Mouse (Mus musculus): ENCODE data around the gene Nt5c2. TPM values are rescaled to one million over a fixed set of nuclear protein-coding genes. Genes with fewer than 3 reads are reported as not detected.
"Not testable (repeated sequence)": the region's sequence is repeated elsewhere in the genome, so short reads cannot be mapped to it uniquely, and the experiment has no call there.

The Nt5c2 gene
- polyA plus RNA-seq, 1 experiment from 2014 or later: 70.4 TPM

DNA sequence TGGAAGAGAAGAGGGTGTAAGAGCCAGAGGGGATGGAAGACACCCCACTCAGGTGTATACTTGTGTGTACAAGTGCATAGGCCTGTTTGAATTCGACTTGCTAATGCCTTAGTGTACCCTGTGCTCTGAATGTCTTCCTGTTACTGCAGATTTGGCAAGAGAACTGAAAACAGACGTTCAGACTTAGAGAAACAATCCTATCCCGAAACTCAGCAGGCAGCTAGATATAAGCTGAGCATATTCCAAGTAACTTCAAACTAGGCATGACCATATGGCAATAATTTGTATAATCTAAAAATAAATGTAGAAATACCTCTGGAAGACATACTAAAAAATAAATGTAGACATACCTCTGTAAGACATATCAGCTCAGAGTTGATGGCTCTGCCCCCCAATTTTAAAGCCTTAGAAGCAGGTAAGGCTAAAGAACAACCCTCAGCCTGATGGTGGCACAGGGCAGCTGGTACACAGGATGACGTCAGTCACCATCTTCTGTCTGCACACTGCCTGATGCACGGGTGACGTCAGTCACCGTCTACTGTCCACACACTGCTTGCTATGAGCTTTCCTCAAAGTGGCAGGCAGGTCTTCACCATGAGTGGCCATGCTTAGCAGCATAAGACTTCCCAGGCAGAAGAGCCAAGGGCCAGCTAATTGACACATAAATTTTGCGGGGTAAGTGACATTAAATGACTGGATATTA, 16.6 kb downstream of the Nt5c2 start:
- WGBS: 71% methylated on average over 8 of the region's 8 CpGs
- Histone ChIP-seq H3K27me3 (no peaks in the 10 kb centered on the region), H3K9me3 (no peaks in the 10 kb centered on the region), H3K4me2 (no peak overlapping the region), H3K36me3 (no peaks in the 10 kb centered on the region), H3K4me3 (no peak overlapping the region), H3K4me1 (no peaks in the 10 kb centered on the region), H3K9ac (no peak overlapping the region), H3K27ac (no peak overlapping the region)
- no peak for ATAC-seq (ENCODE audit: insufficient number of reproducible peaks, low FRiP score, low TSS enrichment, low read depth)

DNA sequence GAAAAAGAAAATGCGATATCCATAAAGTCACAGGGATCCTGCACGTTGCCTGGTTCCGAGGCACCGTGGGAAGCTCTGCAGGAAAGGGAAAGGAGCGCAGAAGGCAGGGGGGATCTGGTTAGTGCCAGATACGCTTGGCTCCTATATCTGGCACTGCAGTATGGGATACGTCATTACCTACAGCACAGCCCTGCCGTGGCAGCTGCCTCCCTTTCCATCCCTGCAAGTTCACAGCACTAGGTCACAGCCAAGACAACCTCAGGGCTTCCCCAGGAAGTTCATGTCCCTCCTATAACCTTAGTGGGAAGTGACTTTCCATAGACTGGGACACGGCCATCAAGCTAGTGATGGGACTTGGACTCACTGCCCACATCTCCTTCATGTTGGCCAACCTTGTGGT, 18.9 kb downstream of the Nt5c2 start:
- 68% methylated on average over 9 of the region's 9 CpGs for WGBS
- Histone ChIP-seq H3K9ac (no peak overlapping the region), H3K27ac (no peak overlapping the region), H3K4me2 (no peak overlapping the region), H3K36me3 (no peaks in the 10 kb centered on the region), H3K4me1 (no peaks in the 10 kb centered on the region), H3K9me3 (no peaks in the 10 kb centered on the region), H3K27me3 (no peaks in the 10 kb centered on the region), H3K4me3 (no peak overlapping the region)
- ATAC-seq (ENCODE audit: insufficient number of reproducible peaks, low FRiP score, low TSS enrichment, low read depth): no peak

- not testable (repeated sequence) for H3K4me2 ChIP-seq; H3K9ac ChIP-seq; H3K4me1 ChIP-seq; H3K9me3 ChIP-seq; ATAC-seq (ENCODE audit: insufficient number of reproducible peaks, low FRiP score, low TSS enrichment, low read depth); H3K27ac ChIP-seq; H3K36me3 ChIP-seq; H3K27me3 ChIP-seq; H3K4me3 ChIP-seq
- WGBS: 61% methylated on average over 4 of the region's 4 CpGs
Observed at GRCm38 (mm10) chr19:46992329-46992728, 22.6 kb downstream of the Nt5c2 start.

DNA sequence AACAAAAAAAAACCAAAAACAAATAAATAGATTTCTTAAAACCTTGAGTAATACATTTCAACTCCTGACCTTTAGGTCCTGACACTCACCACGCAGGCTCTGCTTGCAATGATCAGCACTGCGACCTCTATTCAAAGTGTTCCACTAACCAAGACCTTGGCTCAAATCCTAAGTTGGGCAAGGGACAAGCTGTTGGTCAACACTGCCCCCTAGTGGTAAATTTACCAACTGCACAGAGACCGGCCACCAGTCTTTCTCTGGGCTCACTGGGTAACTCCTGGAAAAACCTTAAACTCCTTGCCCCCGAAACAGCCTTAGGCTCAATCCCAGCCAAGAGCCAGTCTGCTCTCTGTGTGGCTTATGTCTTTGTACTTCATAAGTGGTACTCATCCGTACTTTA, 23.8 kb downstream of the Nt5c2 start:
- no peak for ATAC-seq (ENCODE audit: insufficient number of reproducible peaks, low FRiP score, low TSS enrichment, low read depth)
- 10% methylated on average over 5 of the region's 5 CpGs for WGBS
- Histone ChIP-seq H3K4me1 (peaks cover 3% of the 10 kb centered on the region; the same call in 1 of the 2 replicates), H3K9me3 (no peaks in the 10 kb centered on the region), H3K4me2 (no peak overlapping the region), H3K36me3 (no peaks in the 10 kb centered on the region), H3K4me3 (no peak overlapping the region), H3K27me3 (no peaks in the 10 kb centered on the region), H3K27ac (no peak overlapping the region), H3K9ac (no peak overlapping the region)

- H3K4me3 ChIP-seq; H3K9ac ChIP-seq; ATAC-seq (ENCODE audit: insufficient number of reproducible peaks, low FRiP score, low TSS enrichment, low read depth); H3K4me1 ChIP-seq; H3K4me2 ChIP-seq; H3K9me3 ChIP-seq; H3K27ac ChIP-seq; H3K27me3 ChIP-seq; H3K36me3 ChIP-seq: not testable (repeated sequence)
- WGBS: 72% methylated on average over 8 of the region's 8 CpGs
Observed at GRCm38 (mm10) chr19:46990625-46991024, 24.3 kb downstream of the Nt5c2 start.

DNA sequence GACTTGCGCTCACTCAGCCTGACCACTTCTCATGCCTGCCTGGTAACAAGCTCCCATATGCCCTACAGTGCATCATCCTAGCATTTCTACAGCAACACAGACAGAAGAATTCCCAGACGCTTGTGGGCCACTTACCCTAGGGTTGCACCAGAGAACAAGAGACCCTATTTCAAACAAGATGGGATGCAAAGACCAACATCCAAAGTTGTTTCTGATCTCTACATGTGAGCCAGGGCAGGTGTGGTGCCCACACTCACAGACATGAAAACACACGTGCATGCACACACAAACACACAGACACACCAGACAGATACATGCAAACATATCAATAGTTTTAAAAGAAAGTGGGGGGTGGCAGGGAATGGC, 24.8 kb downstream of the Nt5c2 start:
- Histone ChIP-seq H3K27ac (no peak overlapping the region), H3K9me3 (no peaks in the 10 kb centered on the region), H3K4me3 (no peak overlapping the region), H3K9ac (no peak overlapping the region), H3K4me2 (no peak overlapping the region), H3K4me1 (peaks cover 3% of the 10 kb centered on the region; the same call in 1 of the 2 replicates), H3K27me3 (no peaks in the 10 kb centered on the region), H3K36me3 (no peaks in the 10 kb centered on the region)
- 77% methylated on average over 3 of the region's 3 CpGs for WGBS
- ATAC-seq (ENCODE audit: insufficient number of reproducible peaks, low FRiP score, low TSS enrichment, low read depth): no peak

- H3K27me3 ChIP-seq: no peaks in the 10 kb centered on the region
- no peaks in the 10 kb centered on the region for H3K36me3 ChIP-seq
- peaks cover 3% of the 10 kb centered on the region; the same call in 1 of the 2 replicates for H3K4me1 ChIP-seq
- no peak overlapping the region for H3K4me3 ChIP-seq
- no peak overlapping the region for H3K9ac ChIP-seq
- H3K27ac ChIP-seq: no peak overlapping the region
- H3K9me3 ChIP-seq: no peaks in the 10 kb centered on the region
- no peak overlapping the region for H3K4me2 ChIP-seq
- WGBS: 61% methylated on average over 20 of the region's 20 CpGs
- ATAC-seq (ENCODE audit: insufficient number of reproducible peaks, low FRiP score, low TSS enrichment, low read depth): no peak
Observed at GRCm38 (mm10) chr19:46989479-46990152, 25.3 kb downstream of the Nt5c2 start.

GRCm38 (mm10) chr19:46988231-46989087, 26.5 kb downstream of the Nt5c2 start:
- H3K27ac ChIP-seq: no peak overlapping the region
- no peak overlapping the region for H3K4me2 ChIP-seq
- H3K9me3 ChIP-seq: no peaks in the 10 kb centered on the region
- no peaks in the 10 kb centered on the region for H3K36me3 ChIP-seq
- no peak for ATAC-seq (ENCODE audit: insufficient number of reproducible peaks, low FRiP score, low TSS enrichment, low read depth)
- no peak overlapping the region for H3K4me3 ChIP-seq
- H3K4me1 ChIP-seq: peaks cover 7% of the 10 kb centered on the region; the same call in 1 of the 2 replicates
- no peak overlapping the region for H3K9ac ChIP-seq
- 51% methylated on average over 16 of the region's 16 CpGs for WGBS
- no peaks in the 10 kb centered on the region for H3K27me3 ChIP-seq

GRCm38 (mm10) chr19:46987646-46988045, 27.3 kb downstream of the Nt5c2 start:
- WGBS: 68% methylated on average over 6 of the region's 6 CpGs
- Histone ChIP-seq H3K9ac (no peak overlapping the region), H3K27ac (no peak overlapping the region), H3K27me3 (no peaks in the 10 kb centered on the region), H3K4me3 (no peak overlapping the region), H3K4me1 (peaks cover 8% of the 10 kb centered on the region; the same call in 1 of the 2 replicates), H3K9me3 (no peaks in the 10 kb centered on the region), H3K4me2 (no peak overlapping the region), H3K36me3 (no peaks in the 10 kb centered on the region)
- no peak for ATAC-seq (ENCODE audit: insufficient number of reproducible peaks, low FRiP score, low TSS enrichment, low read depth)

DNA sequence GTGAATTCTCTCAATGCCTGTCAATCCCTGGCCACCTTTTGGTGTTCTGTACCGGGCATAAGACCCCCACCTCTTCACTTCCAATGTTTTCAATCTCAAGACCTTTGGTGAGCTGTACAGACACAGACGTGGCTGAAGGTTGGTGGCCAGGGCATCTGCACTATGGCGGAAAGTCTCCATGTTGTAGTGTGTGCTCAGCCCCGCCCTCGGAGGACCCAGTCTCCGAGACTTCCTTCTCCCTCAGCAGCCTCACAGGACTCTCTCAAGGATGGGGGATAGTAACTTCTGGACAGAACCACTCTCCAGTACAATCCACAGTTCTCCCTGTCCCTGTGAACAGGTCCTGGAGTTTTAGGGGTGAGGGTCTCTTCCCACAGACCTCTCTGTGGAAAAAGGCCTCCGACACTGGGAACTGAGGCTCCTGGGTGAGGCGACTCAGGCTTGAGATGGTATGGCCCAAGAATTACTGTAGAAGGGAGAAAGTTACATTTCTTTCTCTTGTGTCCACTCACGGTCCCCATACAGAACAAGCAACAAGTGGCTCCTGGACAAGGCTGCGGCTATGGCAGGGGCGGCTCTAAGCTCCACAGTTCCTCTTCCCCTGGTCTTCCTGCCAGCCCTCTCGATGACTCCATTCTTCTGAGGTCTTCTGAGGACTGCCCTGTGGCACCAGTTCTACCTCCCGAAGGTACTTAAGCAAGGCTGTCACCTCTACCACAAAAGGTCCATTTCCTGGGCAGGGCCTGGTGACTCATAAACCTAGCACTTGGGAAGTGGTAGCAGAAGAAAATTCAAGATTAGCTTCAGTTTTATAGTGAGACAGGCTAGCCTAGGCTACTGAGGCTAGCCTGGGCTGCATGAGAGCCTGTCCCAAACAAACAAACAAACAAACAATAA, 30.0 kb downstream of the Nt5c2 start:
- no peak overlapping the region for H3K4me3 ChIP-seq
- no peaks in the 10 kb centered on the region for H3K36me3 ChIP-seq
- 84% methylated on average over 13 of the region's 13 CpGs for WGBS
- H3K27ac ChIP-seq: no peak overlapping the region
- H3K4me1 ChIP-seq: peaks cover 8% of the 10 kb centered on the region; the same call in 1 of the 2 replicates
- H3K4me2 ChIP-seq: no peak overlapping the region
- no peak overlapping the region for H3K9ac ChIP-seq
- H3K27me3 ChIP-seq: no peaks in the 10 kb centered on the region
- ATAC-seq (ENCODE audit: insufficient number of reproducible peaks, low FRiP score, low TSS enrichment, low read depth): no peak
- H3K9me3 ChIP-seq: no peaks in the 10 kb centered on the region

DNA sequence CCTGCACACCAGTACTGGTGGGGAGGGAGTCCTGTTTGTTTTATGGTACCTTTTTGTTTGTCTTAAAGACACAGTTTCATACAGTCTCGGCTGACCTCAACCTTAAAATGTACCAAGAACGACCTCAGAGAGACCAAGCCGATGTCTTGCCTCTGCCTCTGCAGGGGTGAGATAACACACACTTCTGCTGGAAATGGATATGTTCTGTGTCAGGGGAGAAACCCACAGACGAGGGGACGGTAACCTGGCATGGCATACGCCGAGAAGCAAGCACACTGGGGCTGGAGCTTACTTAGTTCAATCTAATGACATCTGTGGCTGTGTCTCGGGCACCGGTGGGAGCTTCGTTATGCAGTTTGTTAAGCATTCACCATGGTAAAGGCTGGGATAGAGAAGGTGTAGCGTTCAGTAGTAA, 31.0 kb downstream of the Nt5c2 start:
- Histone ChIP-seq H3K27ac (no peak overlapping the region), H3K36me3 (no peaks in the 10 kb centered on the region), H3K4me3 (no peak overlapping the region), H3K9ac (no peak overlapping the region), H3K9me3 (no peaks in the 10 kb centered on the region), H3K27me3 (no peaks in the 10 kb centered on the region), H3K4me1 (peaks cover 8% of the 10 kb centered on the region; the same call in 1 of the 2 replicates), H3K4me2 (no peak overlapping the region)
- no peak for ATAC-seq (ENCODE audit: insufficient number of reproducible peaks, low FRiP score, low TSS enrichment, low read depth)
- 47% methylated on average over 11 of the region's 11 CpGs for WGBS

Measured in limb, embryonic 15.5 days (tissue).